In genomic region chr7:82772481-82772880, GRCm38 (mm10) we compare ENCODE assay signal across 9 mouse cellular contexts.
A peak's percentile ranks its signal among the peaks of the same experiment; 100 is the strongest.
DNase-seq lines count a peak whose midpoint lies in the region; ATAC-seq and TF ChIP-seq lines count a peak whose summit lies in the region.
"Had no signal": no experiment of that assay in that cellular context is flagged by ENCODE, and none has a peak within 500 bp of the region (broad histone marks: within the 10 kb centered on the region; RNA-seq: fewer than 3 reads in every experiment).

No protein-coding gene starts in this region.

- H3K36me3 ChIP-seq in heart, embryonic 15.5 days: no peaks in the 10 kb centered on the region
- 0 out of 2 replicates have a peak, but pooled peaks cover 2% of the 10 kb centered on the region for H3K36me3 ChIP-seq in heart, embryonic 11.5 days (ENCODE audit: control insufficient read depth, insufficient read depth, low read length)
- peaks cover 2% of the 10 kb centered on the region; the same call in 1 of the 2 replicates for H3K36me3 ChIP-seq in lung, embryonic 14.5 days (ENCODE audit: insufficient read depth)
- 0 out of 2 replicates have a peak, but pooled peaks cover 3% of the 10 kb centered on the region for H3K36me3 ChIP-seq in limb, embryonic 15.5 days

- no peaks in the 10 kb centered on the region for H3K9me3 ChIP-seq in heart, embryonic 15.5 days (replicated peaks)
- H3K9me3 ChIP-seq in heart, embryonic 11.5 days (replicated peaks; ENCODE audit: control insufficient read depth, low read length): 0 out of 2 replicates have a peak, but pooled peaks cover 2% of the 10 kb centered on the region
- no peaks in the 10 kb centered on the region for H3K9me3 ChIP-seq in lung, embryonic 14.5 days (ENCODE audit: low read depth, low read length)
- H3K9me3 ChIP-seq in limb, embryonic 15.5 days: no peaks in the 10 kb centered on the region

- no peaks in the 10 kb centered on the region for H3K27me3 ChIP-seq in heart, embryonic 15.5 days
- H3K27me3 ChIP-seq in heart, embryonic 11.5 days (ENCODE audit: control insufficient read depth, insufficient read depth, low read length): no peaks in the 10 kb centered on the region
- no peaks in the 10 kb centered on the region for H3K27me3 ChIP-seq in lung, embryonic 14.5 days (ENCODE audit: insufficient read depth, low read length)
- no peaks in the 10 kb centered on the region for H3K27me3 ChIP-seq in limb, embryonic 15.5 days
- H3K27me3 ChIP-seq: liver, embryonic 15.5 days had no signal

- no peak for TF ChIP-seq CTCF in lung, embryonic 14.5 days (IDR thresholded peaks at IDR 0.05; ENCODE audit: low read depth)

- no peak overlapping the region for H3K4me3 ChIP-seq in heart, embryonic 15.5 days
- H3K4me3 ChIP-seq in heart, embryonic 11.5 days (ENCODE audit: low read depth, low read length): no peak overlapping the region
- no peak overlapping the region for H3K4me3 ChIP-seq in lung, embryonic 14.5 days (ENCODE audit: low read depth, low read length)
- H3K4me3 ChIP-seq in limb, embryonic 15.5 days: no peak overlapping the region
- H3K4me3 ChIP-seq: liver, embryonic 15.5 days had no signal

- no peak overlapping the region for H3K9ac ChIP-seq in heart, embryonic 15.5 days
- no peak overlapping the region for H3K9ac ChIP-seq in heart, embryonic 11.5 days (ENCODE audit: low read depth, low read length)
- no peak overlapping the region for H3K9ac ChIP-seq in lung, embryonic 14.5 days
- no peak overlapping the region for H3K9ac ChIP-seq in limb, embryonic 15.5 days
- H3K9ac ChIP-seq: liver, embryonic 15.5 days had no signal

- peaks cover 11% of the 10 kb centered on the region for H3K4me1 ChIP-seq in heart, embryonic 15.5 days (replicated peaks)
- peaks cover 3% of the 10 kb centered on the region; the same call in 1 of the 2 replicates for H3K4me1 ChIP-seq in heart, embryonic 11.5 days (ENCODE audit: control insufficient read depth, insufficient read depth, low read length)
- no peaks in the 10 kb centered on the region for H3K4me1 ChIP-seq in lung, embryonic 14.5 days (ENCODE audit: insufficient read depth)
- peaks cover 15% of the 10 kb centered on the region for H3K4me1 ChIP-seq in limb, embryonic 15.5 days
- H3K4me1 ChIP-seq: liver, embryonic 15.5 days had no signal

- WGBS in heart, embryonic 15.5 days: 48% methylated on average over 14 of the region's 14 CpGs
- WGBS in heart, embryonic 11.5 days (ENCODE audit: insufficient replicate concordance): 67% methylated on average over 14 of the region's 14 CpGs
- WGBS in lung, embryonic 14.5 days: 52% methylated on average over 14 of the region's 14 CpGs
- WGBS in limb, embryonic 15.5 days: 39% methylated on average over 14 of the region's 14 CpGs

- no peak overlapping the region for H3K4me2 ChIP-seq in heart, embryonic 15.5 days
- no peak overlapping the region for H3K4me2 ChIP-seq in heart, embryonic 11.5 days
- no peak overlapping the region for H3K4me2 ChIP-seq in lung, embryonic 14.5 days
- no peak overlapping the region for H3K4me2 ChIP-seq in limb, embryonic 15.5 days
- H3K4me2 ChIP-seq: liver, embryonic 15.5 days had no signal

- peak; percentile 81 for ATAC-seq in heart, embryonic 15.5 days (replicated peaks; ENCODE audit: insufficient number of reproducible peaks, insufficient read depth, low FRiP score, low read depth)
- ATAC-seq in heart, embryonic 11.5 days (replicated peaks; ENCODE audit: insufficient number of reproducible peaks, low FRiP score, low TSS enrichment): no peak
- peak; percentile 62 for ATAC-seq in lung, embryonic 14.5 days (ENCODE audit: insufficient read depth)
- ATAC-seq in limb, embryonic 15.5 days (ENCODE audit: insufficient number of reproducible peaks, low FRiP score, low TSS enrichment, low read depth): no peak

- H3K27ac ChIP-seq in heart, embryonic 15.5 days: peak overlapping the region; percentile 47
- H3K27ac ChIP-seq in heart, embryonic 11.5 days (ENCODE audit: low read depth, low read length): no peak overlapping the region
- no peak overlapping the region for H3K27ac ChIP-seq in lung, embryonic 14.5 days (ENCODE audit: low read depth)
- H3K27ac ChIP-seq in limb, embryonic 15.5 days: peak overlapping the region; percentile 69
- H3K27ac ChIP-seq: liver, embryonic 15.5 days had no signal

- peak; percentile 49 for DNase-seq in lung, embryonic 14.5 days
- DNase-seq in lung, postnatal 10 days: no peak
- DNase-seq in heart, postnatal 4 days: peak; percentile 54
- no peak for DNase-seq in urinary bladder, postnatal 36 days (ENCODE audit: low spot score in 2 of 2)
- DNase-seq: gastrocnemius, postnatal 36 days had no signal

Comparison
In these comparisons a context has a peak if more than half of its experiments do, and no peak if none do; other contexts are left out.
1. ATAC-seq: peak in heart, embryonic 15.5 days (single experiment) and lung, embryonic 14.5 days (single experiment); none in heart, embryonic 11.5 days (single experiment) and limb, embryonic 15.5 days (single experiment).
2. H3K27ac ChIP-seq: peak in heart, embryonic 15.5 days (single experiment) and limb, embryonic 15.5 days (single experiment); none in heart, embryonic 11.5 days (single experiment) and lung, embryonic 14.5 days (single experiment).
3. DNase-seq: peak in lung, embryonic 14.5 days (single experiment) and heart, postnatal 4 days (single experiment); none in lung, postnatal 10 days (single experiment) and urinary bladder, postnatal 36 days (0 of 2).